Mouse (Mus musculus) adrenal gland, postnatal 25 days (tissue): ENCODE results near the gene Kcnj1. TPM values are rescaled to one million over a fixed set of nuclear protein-coding genes. Genes with fewer than 3 reads are reported as not detected.
A peak's percentile ranks its signal among the peaks of the same experiment; 100 is the strongest.

Source experiments
- DNase-seq: peaks from one replicate; pipeline ENCODE4 v3.0.0; 2021; ENCODE audit warnings: mixed read lengths
- long read RNA-seq: library from polyadenylated mRNA; stranded (forward); transcript quantifications from one replicate; pipeline ENCODE4 v2.0.0, GENCODE M21; 2021
- total RNA-seq: library from RNA; stranded (reverse); gene quantifications from 2 replicates; pipeline ENCODE4 v1.2.3, GENCODE M21; 2021

The Kcnj1 gene
- total RNA-seq: not detected in 2 replicates
- long read RNA-seq: 0 reads

DNA sequence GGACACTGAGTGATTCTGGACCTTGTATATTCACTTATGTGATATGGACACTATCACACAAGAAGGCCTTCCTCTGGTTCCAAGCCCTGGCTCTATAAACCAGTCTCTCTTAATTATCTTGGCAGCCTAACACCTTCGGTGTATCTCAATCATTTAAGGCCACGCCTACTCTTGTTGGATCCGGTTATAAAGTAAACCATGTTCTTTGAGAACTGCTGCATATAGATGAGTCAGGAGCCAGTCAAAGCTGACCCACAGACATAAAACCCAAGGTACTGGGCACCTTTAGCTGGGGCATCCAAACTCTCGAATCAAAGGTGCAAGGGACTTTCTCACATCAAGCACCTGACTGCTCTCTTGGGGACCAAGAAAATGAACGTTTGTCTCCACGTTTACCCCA lies at the start of gene Kcnj1:
TSS of gene Kcnj1 (plus strand) at position 292 of the 400 bp plus-strand sequence.
- no peak for DNase-seq

DNA sequence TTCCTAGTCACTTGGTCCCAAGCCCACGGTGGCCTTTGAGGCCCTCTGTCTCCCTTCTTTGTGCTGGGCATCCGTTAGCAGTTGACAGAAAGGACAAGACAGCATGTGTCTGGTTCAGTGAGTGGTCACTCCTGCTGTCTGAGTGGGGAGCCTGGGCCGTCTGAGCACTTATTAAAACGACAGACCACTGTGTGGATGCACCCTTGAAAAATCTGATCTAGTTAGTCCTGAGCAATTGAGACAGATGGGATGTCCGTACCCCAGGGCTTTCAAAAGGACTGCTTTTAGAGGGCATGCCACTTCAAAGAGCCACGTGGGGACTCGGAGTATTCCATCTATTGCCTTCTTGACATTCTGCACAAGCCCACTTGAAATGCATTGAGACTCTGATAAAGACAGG lies 48.7 kb upstream of the Kcnj1 start:
- DNase-seq: no peak

DNA sequence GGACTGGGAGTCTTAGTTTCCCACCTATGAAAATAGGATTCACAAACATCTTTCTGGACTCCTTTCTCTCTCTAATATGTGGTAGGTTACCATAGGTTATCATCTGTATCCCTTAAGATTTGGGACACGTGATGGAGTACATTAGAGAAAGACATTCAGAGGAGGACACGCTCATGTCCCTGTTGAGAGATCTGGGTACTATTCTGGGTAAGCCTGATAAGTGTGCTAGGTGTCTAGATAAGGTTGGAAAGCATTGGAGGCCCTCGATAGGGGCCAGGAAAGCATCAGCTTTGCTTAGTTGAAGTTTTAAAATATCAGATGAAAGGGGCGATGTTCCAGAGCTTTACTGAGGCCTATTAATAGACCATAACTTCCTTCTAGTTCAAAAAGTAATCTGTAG lies 43.5 kb upstream of the Kcnj1 start:
- DNase-seq: no peak

DNA sequence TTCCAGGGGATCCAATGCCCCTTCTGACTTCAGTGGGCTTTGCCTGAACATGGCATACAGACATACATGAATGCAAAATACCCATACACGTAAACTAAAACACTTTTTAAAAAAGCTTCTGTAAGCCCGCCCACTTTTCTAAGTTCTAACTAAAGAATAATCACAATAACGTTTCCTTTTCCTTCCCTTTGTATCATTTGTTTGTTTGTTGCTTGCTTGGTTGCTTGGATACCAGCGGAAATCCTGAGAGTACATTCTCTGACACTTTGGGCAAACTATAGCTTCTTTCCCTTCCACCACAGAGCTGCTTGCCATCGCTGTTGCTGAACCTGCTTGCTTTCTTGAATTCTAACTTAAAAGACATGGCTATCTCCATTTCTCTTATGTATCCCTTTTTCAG lies 41.1 kb upstream of the Kcnj1 start:
- no peak for DNase-seq

DNA sequence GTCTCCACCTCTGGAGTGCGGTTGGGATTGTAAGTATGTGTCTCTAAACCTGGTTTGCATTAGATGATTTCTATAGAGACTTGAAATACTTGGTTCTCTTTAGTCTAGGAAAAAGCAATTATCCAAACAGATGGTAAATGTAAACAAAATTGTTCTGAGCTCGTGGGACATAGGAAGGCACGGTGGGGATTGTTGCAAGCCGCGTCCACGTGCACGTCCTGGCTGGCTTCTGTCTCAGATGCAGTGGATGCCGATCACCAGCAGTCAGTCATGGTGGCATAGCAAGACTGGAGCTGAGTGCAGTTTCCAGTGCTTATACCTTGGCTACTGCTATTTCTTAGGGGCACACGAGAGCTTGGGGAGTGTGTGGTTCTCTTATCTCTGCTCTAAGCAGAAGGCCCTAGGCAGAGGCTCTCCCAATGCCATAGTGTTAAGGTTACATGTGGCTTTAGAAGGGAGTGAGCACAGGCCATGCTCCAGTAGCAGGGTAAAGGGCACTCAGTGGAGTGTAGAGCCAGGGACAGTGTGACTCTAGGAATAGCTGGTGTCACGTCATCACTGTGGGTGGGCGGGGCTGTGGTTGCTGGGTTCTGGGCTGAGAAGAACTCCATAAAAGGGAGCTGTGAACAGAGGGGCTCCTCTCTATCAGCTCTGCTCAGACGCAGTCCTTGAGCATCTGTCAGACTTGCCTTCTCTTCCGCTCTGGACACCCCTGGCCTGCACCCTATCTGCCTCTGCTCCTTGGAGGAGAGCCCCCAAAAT lies 36.7 kb upstream of the Kcnj1 start:
- DNase-seq: no peak

DNA sequence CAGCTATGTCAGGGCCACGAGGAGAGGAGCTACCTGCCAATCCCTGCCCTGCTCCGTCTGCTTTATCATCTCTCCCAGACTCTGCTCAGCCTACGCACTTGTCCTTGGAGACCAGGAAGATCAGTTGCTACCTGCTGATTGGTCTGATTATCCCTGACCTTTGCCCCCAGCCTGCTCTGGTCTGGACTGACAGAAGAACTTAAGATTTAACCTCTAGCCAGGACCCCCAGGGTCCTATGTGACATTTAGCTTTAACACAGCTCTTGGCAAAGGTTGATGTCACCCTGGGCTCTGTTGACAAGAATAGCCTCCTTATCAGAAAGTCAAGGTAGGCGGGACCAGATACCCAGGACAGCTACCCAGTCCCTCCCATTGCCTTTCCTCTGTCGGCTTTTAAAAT lies 31.5 kb upstream of the Kcnj1 start:
- DNase-seq: no peak

DNA sequence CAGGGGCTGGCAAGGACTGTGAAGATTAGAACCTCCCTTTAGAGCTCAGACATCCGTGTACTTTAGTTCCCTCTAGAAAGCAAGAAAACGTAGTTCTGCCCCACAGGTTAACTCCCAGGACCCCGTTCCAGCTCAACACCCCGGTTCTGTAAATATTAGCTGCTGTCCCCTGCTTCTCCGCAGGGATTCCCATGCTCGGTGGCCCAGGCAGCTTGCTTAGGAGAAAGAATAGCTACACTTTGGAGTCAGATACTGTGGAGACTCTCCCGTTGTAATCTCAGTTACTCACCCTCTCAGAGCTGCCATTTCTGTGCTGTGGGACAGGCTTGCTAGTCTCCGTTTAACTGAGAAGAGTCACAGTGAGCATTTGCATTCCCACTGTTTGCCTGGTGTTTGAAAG lies 29.4 kb upstream of the Kcnj1 start:
- no peak for DNase-seq

DNA sequence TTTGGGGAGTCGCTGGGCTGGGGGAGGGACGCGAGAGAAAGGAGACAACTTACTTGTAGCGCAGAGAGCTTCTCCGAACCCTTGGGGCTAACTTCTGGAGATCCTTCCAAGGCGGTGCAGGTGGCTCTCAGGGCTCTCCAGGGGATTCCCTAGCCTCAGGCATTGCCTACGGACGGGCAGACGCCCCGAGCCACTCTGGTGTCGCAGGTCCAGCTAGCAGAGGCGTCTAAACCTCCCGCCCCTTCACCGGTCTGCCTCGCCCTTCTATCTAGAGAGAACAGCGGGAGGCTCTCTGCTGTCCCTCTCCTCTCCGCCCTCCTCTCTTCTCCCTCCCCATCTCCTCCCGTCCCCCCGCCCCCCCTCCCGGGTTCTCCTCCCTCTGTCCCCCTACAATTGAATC lies 28.2 kb upstream of the Kcnj1 start, which contains the start of gene Kcnj5:
TSS of gene Kcnj5 (minus strand) at position 300 of the 400 bp plus-strand sequence.
- DNase-seq: no peak

DNA sequence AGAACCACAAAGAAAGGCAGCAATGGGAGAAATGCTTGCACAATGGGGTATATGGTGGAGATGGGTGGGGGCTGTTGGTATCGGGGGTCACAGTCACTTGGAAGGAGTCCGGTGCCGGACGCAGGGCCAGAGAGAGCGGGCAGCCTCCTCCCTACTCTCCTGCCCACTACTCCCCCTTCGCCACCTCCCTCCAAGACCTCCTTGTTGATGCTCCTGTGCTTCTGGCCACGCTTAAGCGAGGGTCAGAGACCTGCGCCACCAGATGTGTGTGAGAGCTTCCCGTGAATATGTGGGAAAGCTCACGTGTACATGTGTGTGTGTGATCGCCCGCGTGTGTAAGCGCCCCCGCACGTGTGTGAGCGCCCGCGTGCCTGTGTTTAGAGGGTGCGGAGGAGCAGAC lies 27.8 kb upstream of the Kcnj1 start:
- no peak for DNase-seq

DNA sequence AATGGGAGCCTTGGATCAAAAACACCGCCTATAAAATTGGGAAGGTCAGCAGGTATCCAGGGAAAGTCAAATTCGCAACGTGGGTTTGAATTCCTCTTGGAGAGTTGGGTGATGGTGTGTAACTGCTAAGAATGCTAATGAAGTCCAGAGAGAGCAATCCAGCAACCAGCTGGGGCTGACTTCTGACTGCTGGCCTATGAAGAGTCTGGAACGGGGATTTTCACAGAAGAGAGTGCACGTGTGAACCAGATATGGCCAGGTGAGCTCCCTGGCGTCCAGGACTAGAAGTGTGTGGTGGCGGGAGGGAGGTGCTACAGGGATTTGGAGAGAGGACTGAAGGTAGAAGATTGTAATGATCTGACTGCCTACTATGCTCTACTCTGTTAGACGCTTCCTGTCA lies 24.2 kb upstream of the Kcnj1 start:
- no peak for DNase-seq

DNA sequence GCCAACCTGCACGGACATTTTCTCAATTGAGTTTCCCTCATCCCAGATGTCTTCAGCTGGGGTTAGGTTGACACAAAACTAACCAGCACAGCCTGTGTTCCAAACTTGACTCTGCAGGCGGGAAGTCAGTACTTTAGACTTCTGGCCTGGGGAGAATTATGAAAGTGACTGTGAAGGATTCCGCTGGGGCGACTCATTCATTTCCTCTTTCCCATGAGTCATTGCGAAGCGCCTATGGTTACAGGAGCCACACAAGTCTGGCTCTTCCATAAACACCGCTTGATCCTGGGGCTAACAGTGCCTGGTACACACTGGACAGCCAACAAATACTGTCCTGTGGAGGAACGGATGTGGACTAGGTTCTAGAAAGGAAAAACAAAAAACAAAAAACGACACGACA lies 22.9 kb upstream of the Kcnj1 start:
- DNase-seq: no peak

DNA sequence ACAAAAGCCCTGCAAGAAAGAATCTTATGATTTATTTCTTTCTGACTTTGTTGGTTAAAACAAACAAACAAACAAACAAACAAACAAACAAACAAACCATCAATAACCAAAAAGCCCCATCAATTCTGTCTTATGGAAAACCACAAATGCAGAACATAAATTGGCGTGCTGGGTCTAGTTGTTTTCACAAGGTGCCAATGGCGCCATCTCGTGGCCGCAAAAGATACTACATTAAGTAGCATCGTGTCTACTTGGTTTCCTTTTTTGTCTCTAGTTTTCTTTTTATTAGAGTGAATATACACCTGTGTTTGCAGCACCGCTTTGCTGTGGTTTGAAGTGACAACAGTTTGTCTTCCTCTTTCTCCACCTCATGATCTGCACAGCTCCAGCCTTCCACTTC lies 22.0 kb upstream of the Kcnj1 start:
- DNase-seq: peak; percentile 76

DNA sequence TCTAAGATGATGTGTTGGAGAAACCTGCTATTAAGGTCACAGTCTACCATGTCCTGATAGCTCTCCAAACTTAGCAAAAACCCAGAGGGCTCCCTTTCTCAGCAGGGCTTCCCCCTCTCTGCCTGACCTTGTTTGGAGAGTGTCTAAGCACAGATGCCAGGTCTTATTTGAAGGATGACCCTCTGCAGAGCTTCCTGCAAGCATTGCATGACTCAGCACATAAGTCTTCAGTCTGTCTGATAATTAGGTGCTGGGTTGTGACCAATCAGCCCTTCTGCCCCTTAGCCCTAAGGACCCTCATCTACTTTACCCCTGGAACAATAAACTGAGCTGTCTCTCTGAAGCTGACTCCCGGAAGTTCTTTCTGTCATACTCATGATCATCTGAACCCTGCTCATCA lies 11.5 kb upstream of the Kcnj1 start:
- no peak for DNase-seq

DNA sequence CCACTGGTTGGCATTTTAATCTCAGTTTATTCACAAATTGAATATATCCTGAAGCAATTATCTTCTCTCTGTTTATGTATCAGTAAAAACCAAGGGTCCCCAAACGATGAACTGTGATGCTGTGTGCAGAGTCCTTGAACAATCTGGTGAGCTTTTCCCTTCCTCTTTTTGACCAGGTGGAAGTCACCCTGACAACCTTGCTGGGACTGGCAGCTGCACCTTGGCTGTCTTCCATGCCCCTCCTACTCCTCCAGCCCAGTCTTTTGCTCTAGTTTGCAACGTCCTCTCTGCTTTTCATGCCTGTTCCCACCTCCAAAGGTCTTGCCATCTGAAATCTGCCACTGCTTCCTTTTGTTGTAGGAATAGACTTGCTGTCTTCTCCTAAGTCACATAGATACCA lies 3.5 kb upstream of the Kcnj1 start:
- no peak for DNase-seq

DNA sequence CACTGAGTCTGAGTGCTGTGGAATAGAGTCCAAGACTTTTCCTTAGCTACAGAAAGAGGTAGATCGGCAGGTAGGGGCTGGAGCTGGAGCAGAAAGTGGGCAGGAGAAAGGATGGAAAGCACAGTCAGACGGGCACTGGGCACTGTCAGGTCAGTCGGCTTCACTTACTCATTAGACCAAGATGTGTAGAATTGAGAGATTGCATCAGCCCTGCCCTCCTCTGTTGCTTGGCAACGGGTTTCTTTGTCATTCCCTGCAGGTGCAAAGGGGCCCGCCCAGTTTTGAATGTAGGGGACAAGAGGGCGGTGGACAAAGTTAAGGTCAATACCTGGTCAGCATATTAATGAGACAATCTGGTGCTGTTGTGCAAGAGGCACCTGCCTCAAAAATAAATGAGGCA lies 2.9 kb upstream of the Kcnj1 start:
- DNase-seq: no peak

DNA sequence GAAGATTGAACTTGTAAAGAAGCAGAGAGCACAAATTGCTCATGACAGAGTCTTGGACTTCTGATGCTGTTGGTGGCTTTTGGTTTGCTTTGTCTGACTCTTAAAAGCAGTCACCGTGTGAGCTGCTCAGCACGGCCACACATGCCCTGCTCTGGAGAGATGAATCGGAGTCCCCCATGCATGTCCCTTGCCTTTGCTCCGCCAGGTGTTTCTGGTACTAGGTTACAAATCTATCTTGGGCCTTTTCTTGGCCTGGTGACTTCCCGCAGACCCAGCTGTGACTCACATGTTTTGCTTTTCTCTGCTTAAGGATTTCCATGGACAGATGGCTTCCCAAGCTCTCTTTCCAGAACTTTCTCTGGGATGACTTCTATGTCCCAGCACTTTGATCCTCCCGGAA lies 1.4 kb downstream of the Kcnj1 start:
- DNase-seq: no peak

DNA sequence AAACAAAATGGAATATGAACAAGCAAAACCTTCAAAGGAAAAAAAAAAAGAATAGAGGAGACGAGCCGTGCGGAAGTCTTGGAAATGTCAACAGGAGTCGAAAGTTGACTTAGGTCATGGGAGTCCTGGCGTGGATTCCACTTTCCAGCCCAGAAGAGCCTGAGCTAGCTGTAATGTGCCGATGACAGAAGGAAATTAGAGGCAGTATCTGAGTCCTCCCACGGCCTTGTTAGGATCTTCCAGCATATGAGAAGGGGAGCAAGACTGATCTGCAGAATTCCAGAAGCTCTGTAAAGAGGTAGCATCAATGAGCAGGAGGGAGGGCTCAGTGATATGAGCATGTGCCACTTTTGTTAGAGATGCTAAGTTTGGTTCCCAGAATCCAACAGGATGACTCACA lies 3.7 kb downstream of the Kcnj1 start:
- no peak for DNase-seq

DNA sequence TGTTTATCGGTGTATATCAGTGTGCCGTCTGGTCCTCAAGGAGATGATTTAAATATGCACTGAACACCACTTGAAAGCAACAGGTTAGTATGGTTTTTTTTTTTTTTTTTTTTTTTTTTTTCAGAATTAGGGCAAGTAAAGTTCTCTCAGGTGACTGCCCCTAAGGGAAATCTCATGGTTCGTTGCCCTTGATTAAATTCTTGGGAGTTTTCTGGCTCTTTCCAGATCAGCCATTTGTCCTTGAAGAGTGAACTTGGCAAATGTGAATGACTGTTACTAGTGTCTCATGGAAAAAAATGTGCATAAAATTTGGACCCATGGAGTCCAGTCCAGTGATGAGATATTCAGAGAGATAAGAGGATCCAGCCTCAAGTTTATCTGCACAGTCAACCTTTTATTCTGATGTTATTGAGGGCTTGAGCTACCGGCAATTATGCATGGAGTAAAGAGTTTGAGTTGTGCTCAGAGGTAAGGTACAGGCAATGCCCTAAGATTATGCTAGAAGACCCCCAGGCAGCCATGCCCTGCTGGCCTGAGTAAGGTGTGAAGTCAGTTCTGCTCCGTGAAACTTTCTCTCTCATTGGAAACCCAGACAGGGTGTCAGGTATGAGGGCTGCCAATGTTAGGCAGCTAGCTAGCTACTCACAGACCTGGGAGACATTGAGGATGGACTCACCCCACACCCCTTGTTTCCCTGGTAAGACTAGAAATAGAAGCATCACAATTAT lies 4.7 kb downstream of the Kcnj1 start:
- no peak for DNase-seq

DNA sequence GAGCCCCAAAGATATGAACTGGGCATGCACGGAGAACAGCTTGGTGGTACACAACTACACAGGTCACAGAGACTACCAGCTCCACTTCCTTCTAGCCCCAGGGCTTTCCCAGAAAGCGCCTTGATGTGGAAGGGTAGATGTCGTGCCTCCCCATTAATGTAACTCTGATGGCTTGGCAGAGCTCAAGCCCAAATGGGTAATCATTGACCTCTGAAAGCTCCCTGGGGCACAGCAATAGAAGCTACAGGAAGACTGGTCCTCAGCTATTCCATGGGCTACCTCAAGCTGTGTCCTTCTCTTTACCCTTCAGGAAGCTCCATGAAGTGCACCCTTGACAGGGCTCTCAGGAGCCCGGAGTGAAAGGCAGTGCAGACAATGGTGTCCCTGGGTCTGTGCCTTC lies 12.6 kb downstream of the Kcnj1 start:
- DNase-seq: no peak

DNA sequence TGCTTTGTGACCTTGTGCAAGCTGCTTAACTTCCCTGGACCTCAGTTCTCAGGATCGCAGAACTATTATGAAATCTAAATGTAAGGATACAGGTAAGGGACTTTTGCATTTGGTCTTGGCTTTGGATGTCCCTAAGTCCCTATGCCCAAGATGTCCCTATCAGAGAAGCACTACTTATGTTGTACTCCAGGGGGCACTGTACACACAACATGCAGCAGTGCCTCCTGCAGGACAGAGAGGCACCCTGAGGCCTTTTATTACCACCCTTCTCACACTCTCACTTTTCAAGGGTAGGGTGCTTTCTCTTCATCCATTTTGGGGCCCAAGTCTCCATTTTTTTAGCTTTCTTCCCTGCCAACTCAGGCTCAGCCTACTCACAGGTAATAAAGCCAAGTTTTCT lies 15.8 kb downstream of the Kcnj1 start:
- DNase-seq: no peak

DNA sequence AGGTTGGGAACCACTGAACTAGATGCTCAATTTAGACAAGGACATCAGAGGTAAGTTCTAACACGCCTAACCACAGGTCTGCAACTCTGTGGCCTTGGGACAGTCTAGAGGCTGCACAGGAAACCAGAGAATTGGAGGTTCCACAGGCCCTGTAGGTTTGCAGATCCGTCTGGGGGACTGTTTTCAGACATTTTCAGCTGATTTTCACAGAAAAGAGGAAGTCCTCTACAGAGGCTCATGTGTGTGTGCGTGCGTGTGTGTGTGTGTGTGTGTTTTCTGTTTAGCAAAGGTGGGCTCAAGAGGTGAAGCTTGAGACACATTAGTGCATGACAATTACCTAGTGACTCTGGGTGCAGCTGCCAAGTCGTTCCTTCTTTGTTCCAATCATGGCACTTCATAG lies 18.8 kb downstream of the Kcnj1 start:
- DNase-seq: no peak

DNA sequence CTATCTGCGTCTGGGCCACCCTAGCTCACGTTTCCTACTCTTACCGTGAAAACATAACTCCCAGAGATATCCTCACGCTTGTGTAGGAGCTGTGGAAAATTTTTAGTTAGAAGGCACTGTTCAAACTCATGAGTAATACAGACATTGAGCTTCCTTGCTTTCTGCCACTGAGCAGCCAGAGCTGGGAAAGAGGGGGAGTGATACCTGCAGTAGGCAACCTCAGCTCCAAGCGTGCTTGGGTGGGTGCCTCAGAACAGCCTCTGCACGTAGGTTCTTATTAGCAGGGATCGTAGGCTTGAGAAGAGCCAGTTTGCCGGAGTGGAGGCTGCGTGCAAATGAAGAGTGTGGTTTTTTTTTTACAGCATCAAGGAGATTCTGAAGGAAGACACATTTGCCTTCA lies 19.4 kb downstream of the Kcnj1 start:
- no peak for DNase-seq

DNA sequence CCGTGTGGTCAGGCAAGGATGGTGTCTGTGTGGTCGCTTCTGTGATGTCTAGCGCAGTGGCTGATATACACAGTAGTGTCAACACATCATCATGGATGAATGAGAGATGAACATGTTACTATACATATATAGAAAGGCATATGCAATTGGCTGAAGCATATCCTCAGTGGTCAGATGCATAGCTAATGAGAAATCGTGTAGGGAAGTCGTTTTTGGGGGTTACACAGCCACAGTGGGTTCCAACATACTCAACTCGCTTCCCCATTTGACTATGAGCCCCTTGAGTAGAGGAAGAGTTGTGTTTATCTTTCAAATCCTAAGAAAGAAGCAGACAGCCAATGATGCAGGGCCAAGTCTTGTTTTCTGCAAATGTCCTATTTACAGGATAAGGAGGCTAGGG lies 20.4 kb downstream of the Kcnj1 start:
- no peak for DNase-seq

DNA sequence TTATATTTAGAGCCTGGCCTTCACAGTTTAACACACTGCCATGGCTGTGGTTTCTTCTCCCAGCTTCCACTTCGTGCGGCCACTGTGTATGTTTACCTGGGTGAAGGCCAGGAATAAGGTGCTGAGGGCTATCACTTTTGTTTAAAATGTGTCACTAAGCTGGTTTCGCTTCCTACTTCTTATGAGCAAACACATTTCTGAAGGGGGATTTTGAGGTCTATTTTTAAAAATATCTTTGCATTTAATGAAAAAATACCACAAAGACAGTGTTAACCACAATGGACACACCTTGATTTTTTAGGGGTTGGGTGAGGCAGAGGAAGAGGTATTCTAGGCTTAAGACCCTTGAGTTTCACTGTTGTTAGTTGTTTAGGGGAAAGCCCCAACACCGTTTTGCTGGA lies 22.5 kb downstream of the Kcnj1 start:
- DNase-seq: no peak
